In genomic region chr14:76031117-76031842, GRCm38 (mm10) we compare ENCODE assay signal across 8 mouse cellular contexts. TPM values are rescaled to one million over a fixed set of nuclear protein-coding genes. Genes with fewer than 3 reads are reported as not detected.
A peak's percentile ranks its signal among the peaks of the same experiment; 100 is the strongest.
DNase-seq lines count a peak whose midpoint lies in the region; ATAC-seq and TF ChIP-seq lines count a peak whose summit lies in the region.

No protein-coding gene starts in this region.

- DNase-seq in cerebellum, adult 18-20 months: peak; percentile 15 to 18
- no peak for DNase-seq in cerebellum, adult 11 months
- peak; percentile 96 for DNase-seq in Patski (ENCODE audit: low read depth, low spot score)
- peak; percentile 46 for DNase-seq in fibroblast of lung, adult 2 months (ENCODE audit: low read depth)
- DNase-seq in heart, postnatal 25 days (ENCODE audit: low spot score): peak; percentile 7
- DNase-seq in thymus, adult 18-20 months: no peak
- DNase-seq in yolk sac, embryonic 10.5 days (ENCODE audit: low spot score): no peak

- H3K4me2 ChIP-seq in myocyte (ENCODE audit: low read depth): peak overlapping the region; percentile 52

- ATAC-seq in Patski: peak; percentile 57

- H3K4me3 ChIP-seq in myocyte: no peak overlapping the region

- no peaks in the 10 kb centered on the region for H3K27me3 ChIP-seq in Patski
- H3K27me3 ChIP-seq in myocyte (ENCODE audit: control insufficient read depth, insufficient read depth, insufficient read length): peaks cover 2% of the 10 kb centered on the region

- CTCF ChIA-PET in Patski (lab: Charles Lee): interaction anchor here (0.9 to 1.6 kb wide), 2 partner anchors 16 to 45 kb away, joined by 3 to 4 read pairs; no protein-coding TSS in a partner anchor

- POLR2A ChIA-PET in Patski (lab: Charles Lee): interaction anchor here (0.6 to 0.7 kb wide), 3 partner anchors 48 to 157 kb away, joined by 3 to 6 read pairs (median 3); no protein-coding TSS in a partner anchor

- intact Hi-C loops in heart, postnatal 25 days (cut with DNase I): no loop called here

- in situ Hi-C loops in Patski (cut with MboI; ENCODE audit: low pct_unique_long_range_greater_than_20kb): no loop called here

- H3K79me2 ChIP-seq in myocyte (ENCODE audit: control insufficient read depth, insufficient read depth): no peaks in the 10 kb centered on the region

- no peak for TF ChIP-seq CTCF in Patski (IDR thresholded peaks at IDR 0.05)

- no peak for TF ChIP-seq POLR2A in myocyte (IDR thresholded peaks at IDR 0.05; ENCODE audit: insufficient read length, low read depth)

- H3K36me3 ChIP-seq in myocyte (ENCODE audit: control insufficient read depth, insufficient read depth): no peaks in the 10 kb centered on the region

- H3ac ChIP-seq in myocyte (ENCODE audit: control insufficient read depth, insufficient read length): no peak overlapping the region

TF ChIP-seq in myocyte, 11 proteins besides CTCF, POLR2A, EP300 and RAD21:
- no peak for TF ChIP-seq MYOD1 (IDR thresholded peaks at IDR 0.05; ENCODE audit: control insufficient read depth in 1 of 3, insufficient read length in 2 of 3, low read depth in 2 of 3)
- no peak for TF ChIP-seq E2F4 (IDR thresholded peaks at IDR 0.05; ENCODE audit: insufficient read depth)
- no peak for TF ChIP-seq CEBPB (IDR thresholded peaks at IDR 0.05; ENCODE audit: insufficient read depth, poor library complexity, severe bottlenecking)
- TF ChIP-seq TCF3 (IDR thresholded peaks at IDR 0.05; ENCODE audit: insufficient read length, low read depth): no peak
- no peak for TF ChIP-seq SRF (IDR thresholded peaks at IDR 0.05; ENCODE audit: control insufficient read depth, insufficient read length, low read depth)
- TF ChIP-seq MYOG (IDR thresholded peaks at IDR 0.05; ENCODE audit: control insufficient read depth in 1 of 3, insufficient read depth in 1 of 3, insufficient read length in 2 of 3, low read depth in 2 of 3): no peak
- no peak for TF ChIP-seq TCF12 (IDR thresholded peaks at IDR 0.05; ENCODE audit: insufficient read depth, poor library complexity, severe bottlenecking)
- TF ChIP-seq MAX (IDR thresholded peaks at IDR 0.05; ENCODE audit: low read depth): no peak

RNA-seq across cellular contexts. Expression of gene Gtf2f2, which starts 20.6 kb away (rescaled TPM):
- polyA plus RNA-seq in Patski (2021) (31.2 TPM), myocyte (2012; fragmentation: generic; extraction: Trizol) (24.3 TPM)
- total RNA-seq in heart, postnatal 25 days (2021): 10 to 100 TPM; 13.4 to 13.5 TPM

Comparison
In these comparisons a context has a peak if more than half of its experiments do, and no peak if none do; other contexts are left out.
1. DNase-seq: peak in cerebellum, adult 18-20 months (2 of 2), Patski (single experiment), fibroblast of lung, adult 2 months (single experiment) and heart, postnatal 25 days (single experiment); none in cerebellum, adult 11 months (single experiment), thymus, adult 18-20 months (0 of 2) and yolk sac, embryonic 10.5 days (single experiment).